Mouse (Mus musculus): ENCODE measurements around the gene Bcl7c. TPM values are rescaled to one million over a fixed set of nuclear protein-coding genes. Genes with fewer than 3 reads are reported as not detected.
"Not testable (repeated sequence)": the region's sequence is repeated elsewhere in the genome, so short reads cannot be mapped to it uniquely, and the experiment has no call there.

Gene Bcl7c
- polyA plus RNA-seq (2015; fragmentation: Nextera tagmentation; extraction: Ambion mirVana): 98.1 and 112 TPM in 2 replicates

- DNase-seq (ENCODE audit: low spot score): peak; percentile 70
Measured at GRCm38 (mm10) chr7:127708207-127709078, at the start of gene Bcl7c. Gene Bcl7c, minus strand, starts transcription at chr7:127708933.

GRCm38 (mm10) chr7:127753741-127754140 is 45.0 kb upstream of the Bcl7c start:
- no peak for DNase-seq (ENCODE audit: low spot score)

- no peak for DNase-seq (ENCODE audit: low spot score)
Measured at GRCm38 (mm10) chr7:127753158-127753557, 44.4 kb upstream of the Bcl7c start.

- DNase-seq (ENCODE audit: low spot score): no peak
Measured at GRCm38 (mm10) chr7:127752069-127752468, 43.3 kb upstream of the Bcl7c start.

- no peak for DNase-seq (ENCODE audit: low spot score)
Measured at GRCm38 (mm10) chr7:127751619-127752018, 42.9 kb upstream of the Bcl7c start.

- no peak for DNase-seq (ENCODE audit: low spot score)
Measured at GRCm38 (mm10) chr7:127750131-127751127, 41.7 kb upstream of the Bcl7c start.

GRCm38 (mm10) chr7:127748235-127748560 is 39.5 kb upstream of the Bcl7c start:
- DNase-seq (ENCODE audit: low spot score): no peak

GRCm38 (mm10) chr7:127747559-127748234 is 39.0 kb upstream of the Bcl7c start:
- DNase-seq (ENCODE audit: low spot score): no peak

- DNase-seq (ENCODE audit: low spot score): peak; percentile 23
Measured at GRCm38 (mm10) chr7:127746494-127747491, 38.1 kb upstream of the Bcl7c start.

- DNase-seq (ENCODE audit: low spot score): peak; percentile 84
Measured at GRCm38 (mm10) chr7:127745652-127746493, 37.1 kb upstream of the Bcl7c start.

GRCm38 (mm10) chr7:127745251-127745651 is 36.5 kb upstream of the Bcl7c start:
- DNase-seq (ENCODE audit: low spot score): peak; percentile 93

GRCm38 (mm10) chr7:127744366-127745045 is 35.8 kb upstream of the Bcl7c start, which contains the start of gene Fbxl19:
Gene Fbxl19, plus strand, starts transcription at chr7:127744543.
- DNase-seq (ENCODE audit: low spot score): peak; percentile 75

GRCm38 (mm10) chr7:127732066-127732465 is 23.3 kb upstream of the Bcl7c start, which contains the start of gene Ctf2:
Gene Ctf2, minus strand, starts transcription at chr7:127732166.
- not testable (repeated sequence) for DNase-seq (ENCODE audit: low spot score)

GRCm38 (mm10) chr7:127730170-127730569 is 21.4 kb upstream of the Bcl7c start:
- no peak for DNase-seq (ENCODE audit: low spot score)

GRCm38 (mm10) chr7:127727898-127728297 is 19.2 kb upstream of the Bcl7c start:
- DNase-seq (ENCODE audit: low spot score): no peak

- DNase-seq (ENCODE audit: low spot score): no peak
Measured at GRCm38 (mm10) chr7:127725924-127726323, 17.2 kb upstream of the Bcl7c start.

- no peak for DNase-seq (ENCODE audit: low spot score)
Measured at GRCm38 (mm10) chr7:127725490-127725889, 16.8 kb upstream of the Bcl7c start.

- no peak for DNase-seq (ENCODE audit: low spot score)
Measured at GRCm38 (mm10) chr7:127719258-127719657, 10.5 kb upstream of the Bcl7c start.

Data from thymus, postnatal 0 days (tissue).